In the genomic region with DNA sequence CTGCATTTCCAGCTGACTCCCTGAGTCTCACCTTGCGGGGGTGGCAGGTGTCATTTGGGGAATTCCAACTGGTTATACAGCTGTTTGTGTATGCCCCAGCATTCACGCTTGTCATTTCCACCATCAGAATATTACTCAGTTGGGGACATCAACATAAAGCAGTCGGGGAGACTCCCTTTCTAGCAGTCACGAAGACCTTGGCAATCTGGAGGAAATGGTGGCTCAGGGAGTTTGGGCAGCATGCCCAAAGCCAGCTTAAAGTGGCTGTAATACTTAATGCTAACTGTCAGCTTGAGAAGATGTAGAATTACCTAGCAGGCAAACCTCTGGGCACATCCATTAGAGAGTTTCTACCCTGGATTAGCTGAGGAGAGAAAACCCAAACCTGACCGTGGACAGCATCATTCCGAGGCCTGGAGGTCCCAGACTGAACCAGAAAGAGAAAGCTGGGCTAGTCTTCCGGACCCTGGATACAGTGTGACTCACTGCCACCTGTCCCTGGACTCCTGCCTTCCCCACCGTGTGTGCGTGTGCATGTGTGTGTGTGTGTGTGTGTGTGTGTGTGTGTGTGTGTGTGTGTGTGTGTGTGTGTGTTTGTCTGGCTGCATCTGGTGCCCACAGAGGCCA, we compare ENCODE assay signal across 14 mouse cellular contexts. TPM values are rescaled to one million over a fixed set of nuclear protein-coding genes. Genes with fewer than 3 reads are reported as not detected.
DNase-seq lines count a peak whose midpoint lies in the region; ATAC-seq lines count a peak whose summit lies in the region.
"Had no signal": no experiment of that assay in that cellular context is flagged by ENCODE, and none has a peak within 500 bp of the region (broad histone marks: within the 10 kb centered on the region; RNA-seq: fewer than 3 reads in every experiment).

No protein-coding gene starts in this region.

- H3K4me3 ChIP-seq in forebrain, embryonic 10.5 days = no peak overlapping the region
- H3K4me3 ChIP-seq in forebrain, embryonic 16.5 days (replicated peaks; ENCODE audit: low read length) = no peak overlapping the region
- H3K4me3 ChIP-seq: kidney, embryonic 15.5 days; liver, embryonic 15.5 days; midbrain, embryonic 13.5 days had no signal

- DNase-seq in adrenal gland, postnatal 14 days = peak; percentile 53
- DNase-seq in adrenal gland, adult 18-20 months (ENCODE audit: low spot score in 2 of 2) = no peak
- DNase-seq in forebrain, embryonic 10.5 days (ENCODE audit: extremely low spot score, low spot score) = no peak
- peak; percentile 67 for DNase-seq in 416B (ENCODE audit: low read depth)
- no peak for DNase-seq in urinary bladder, adult 2 months (ENCODE audit: low spot score)
- no peak for DNase-seq in spleen, postnatal 4 days (ENCODE audit: low spot score in 2 of 2)
- DNase-seq: forebrain, postnatal 0 days had no signal

- H3K27me3 ChIP-seq in forebrain, embryonic 10.5 days (ENCODE audit: poor library complexity, severe bottlenecking) = no peaks in the 10 kb centered on the region
- no peaks in the 10 kb centered on the region for H3K27me3 ChIP-seq in forebrain, embryonic 16.5 days (replicated peaks; ENCODE audit: control insufficient read depth, insufficient read depth, low read length)
- H3K27me3 ChIP-seq: kidney, embryonic 15.5 days; liver, embryonic 15.5 days; midbrain, embryonic 13.5 days had no signal

- 0 out of 2 replicates have a peak overlapping the region, but pooled peaks have one; percentile 6 for H3K27ac ChIP-seq in forebrain, embryonic 10.5 days
- no peak overlapping the region for H3K27ac ChIP-seq in forebrain, embryonic 16.5 days (ENCODE audit: low read length)
- H3K27ac ChIP-seq: kidney, embryonic 15.5 days; liver, embryonic 15.5 days; midbrain, embryonic 13.5 days; stomach, postnatal 0 days had no signal

- peaks cover 62% of the 10 kb centered on the region for H3K4me1 ChIP-seq in forebrain, embryonic 10.5 days
- H3K4me1 ChIP-seq in forebrain, embryonic 16.5 days (replicated peaks; ENCODE audit: control insufficient read depth, insufficient read depth, low read length) = peaks cover 17% of the 10 kb centered on the region

- no peak overlapping the region for H3K4me2 ChIP-seq in forebrain, embryonic 16.5 days (ENCODE audit: low read length)
- H3K4me2 ChIP-seq: kidney, embryonic 15.5 days; liver, embryonic 15.5 days; midbrain, embryonic 13.5 days had no signal

- 93% methylated on average over 9 of the region's 9 CpGs for WGBS in forebrain, embryonic 10.5 days
- WGBS in forebrain, embryonic 16.5 days = 61% methylated on average over 9 of the region's 9 CpGs

- no peak for ATAC-seq in forebrain, embryonic 16.5 days
- ATAC-seq in activated CD4-positive, CD25-positive, alpha-beta regulatory T cell, adult 4 months = peak; percentile 71
- ATAC-seq: forebrain, postnatal 0 days; intestine, postnatal 0 days; midbrain, embryonic 13.5 days had no signal

- H3K9me3 ChIP-seq in forebrain, embryonic 10.5 days = no peaks in the 10 kb centered on the region
- H3K9me3 ChIP-seq in forebrain, embryonic 16.5 days (ENCODE audit: control insufficient read depth, low read length) = no peaks in the 10 kb centered on the region
- H3K9me3 ChIP-seq: kidney, embryonic 15.5 days; liver, embryonic 15.5 days; midbrain, embryonic 13.5 days had no signal

- H3K36me3 ChIP-seq in forebrain, embryonic 10.5 days (replicated peaks) = no peaks in the 10 kb centered on the region
- no peaks in the 10 kb centered on the region for H3K36me3 ChIP-seq in forebrain, embryonic 16.5 days (ENCODE audit: control insufficient read depth, insufficient read depth)
- H3K36me3 ChIP-seq: kidney, embryonic 15.5 days; liver, embryonic 15.5 days; midbrain, embryonic 13.5 days had no signal

- H3K9ac ChIP-seq in forebrain, embryonic 16.5 days (replicated peaks; ENCODE audit: low read depth, low read length) = no peak overlapping the region
- H3K9ac ChIP-seq: forebrain, postnatal 0 days; kidney, embryonic 15.5 days; liver, embryonic 15.5 days; midbrain, embryonic 13.5 days had no signal

RNA-seq across cellular contexts. Expression of a gene that starts 13.5 kb away (rescaled TPM):
- total RNA-seq in adrenal gland, postnatal 14 days (2021) = 202 and 263 TPM in 2 replicates
- total RNA-seq in adrenal gland, adult 18-20 months (2021) = 100 to 1,000 TPM; 210 to 273 TPM
- 27.5 and 28.6 TPM in 2 replicates for polyA plus RNA-seq in forebrain, embryonic 10.5 days (2016; fragmentation: Nextera tagmentation; extraction: Ambion mirVana)
- polyA plus RNA-seq in forebrain, embryonic 16.5 days (2015; fragmentation: Nextera tagmentation; extraction: Ambion mirVana) = 12.4 and 16.3 TPM in 2 replicates
- polyA plus RNA-seq in activated CD4-positive, CD25-positive, alpha-beta regulatory T cell, adult 4 months (2017; shearing (Covaris generic)) = 10 to 100 TPM; 17.2 to 18.6 TPM
- polyA plus RNA-seq in urinary bladder, adult 2 months (2012; rRNA removed) = 30.0 and 73.4 TPM in 2 replicates

Comparison
In these comparisons a context has a peak if more than half of its experiments do, and no peak if none do; other contexts are left out.
1. DNase-seq: peak in adrenal gland, postnatal 14 days (single experiment) and 416B (single experiment); none in adrenal gland, adult 18-20 months (0 of 2), forebrain, embryonic 10.5 days (single experiment), urinary bladder, adult 2 months (single experiment) and spleen, postnatal 4 days (0 of 2).